Mouse (Mus musculus) stomach, embryonic 15.5 days (tissue): ENCODE data around the gene Zc3h4. TPM values are rescaled to one million over a fixed set of nuclear protein-coding genes. Genes with fewer than 3 reads are reported as not detected.

Experiments
- ATAC-seq: fragments of 200-750 bp; cut with Nextera tagmentation; 2 replicates; pipeline ENCODE4 v1.8.0; 2017; ENCODE audit warnings: low read depth, moderate number of reproducible peaks, moderate TSS enrichment; ENCODE audit not compliant: insufficient read depth, low FRiP score
- H3K27ac ChIP-seq: fragments of 300-500 bp; sonication (generic); 2 replicates; pipeline ENCODE4 v1.5.1; 2015; ENCODE audit warnings: mild to moderate bottlenecking, inconsistent platforms
- H3K27me3 ChIP-seq: fragments of 300-500 bp; sonication (generic); replicated peaks from 2 replicates; pipeline ENCODE4 v1.6.1; 2015; ENCODE audit warnings: inconsistent platforms
- H3K36me3 ChIP-seq: fragments of 300-500 bp; sonication (generic); 2 replicates; pipeline ENCODE4 v1.6.1; 2015; ENCODE audit warnings: inconsistent platforms
- H3K4me1 ChIP-seq: fragments of 300-500 bp; sonication (generic); 2 replicates; pipeline ENCODE4 v1.6.1; 2015; ENCODE audit warnings: inconsistent platforms
- H3K4me2 ChIP-seq: fragments of 300-500 bp; sonication (generic); 2 replicates; pipeline ENCODE4 v1.6.1; 2015; ENCODE audit warnings: mild to moderate bottlenecking, inconsistent platforms
- H3K4me3 ChIP-seq: fragments of 300-500 bp; sonication (generic); replicated peaks from 2 replicates; pipeline ENCODE4 v1.5.1; 2015; ENCODE audit warnings: inconsistent platforms
- H3K9ac ChIP-seq: fragments of 300-500 bp; sonication (generic); 2 replicates; pipeline ENCODE4 v1.6.1; 2015; ENCODE audit warnings: inconsistent platforms
- H3K9me3 ChIP-seq: fragments of 300-500 bp; sonication (generic); 2 replicates; pipeline ENCODE4 v1.6.1; 2016; ENCODE audit warnings: inconsistent platforms
- WGBS: fragments of 180-500 bp; shearing (Covaris S2); methylation state at CpG from one replicate; pipeline ENCODE4 v1.1.7; 2015; 5-methylcytosine and 5-hydroxymethylcytosine counted together
- polyA plus RNA-seq: library from polyadenylated mRNA; unstranded; fragments of >200 nt; fragmentation: Nextera tagmentation; extraction: Ambion mirVana; gene quantifications from 2 replicates; pipeline ENCODE4 v1.2.1, GENCODE M21; 2015

The Zc3h4 gene
- polyA plus RNA-seq, 1 experiment from 2014 or later, result 16.8 TPM

GRCm38 (mm10) chr7:16453118-16453711 is 52.5 kb downstream of the Zc3h4 start:
- H3K4me3 ChIP-seq, result peak overlapping the region; percentile 79
- peaks cover 7% of the 10 kb centered on the region; the same call in 1 of the 2 replicates for H3K4me1 ChIP-seq
- no peaks in the 10 kb centered on the region for H3K27me3 ChIP-seq
- peak; percentile 28 for ATAC-seq
- WGBS, result 1% methylated on average over 23 of the region's 23 CpGs
- H3K4me2 ChIP-seq, result peak overlapping the region; percentile 80
- H3K9ac ChIP-seq, result peak overlapping the region; percentile 49; the same call in 1 of the 2 replicates
- peak overlapping the region; percentile 40; the same call in 1 of the 2 replicates for H3K27ac ChIP-seq
- H3K36me3 ChIP-seq, result peaks cover 3% of the 10 kb centered on the region; the same call in 1 of the 2 replicates
- H3K9me3 ChIP-seq, result no peaks in the 10 kb centered on the region

GRCm38 (mm10) chr7:16455016-16455415 is 54.3 kb downstream of the Zc3h4 start:
- H3K9ac ChIP-seq, result no peak overlapping the region
- H3K4me1 ChIP-seq, result peaks cover 7% of the 10 kb centered on the region; the same call in 1 of the 2 replicates
- peaks cover 3% of the 10 kb centered on the region; the same call in 1 of the 2 replicates for H3K36me3 ChIP-seq
- no peak overlapping the region for H3K27ac ChIP-seq
- H3K4me2 ChIP-seq, result no peak overlapping the region
- H3K27me3 ChIP-seq, result no peaks in the 10 kb centered on the region
- WGBS, result 89% methylated on average over 14 of the region's 14 CpGs
- H3K9me3 ChIP-seq, result no peaks in the 10 kb centered on the region
- ATAC-seq, result no peak
- no peak overlapping the region for H3K4me3 ChIP-seq

- WGBS, result 76% methylated on average over 5 of the region's 5 CpGs
- no peak overlapping the region for H3K9ac ChIP-seq
- no peak overlapping the region for H3K4me3 ChIP-seq
- H3K9me3 ChIP-seq, result no peaks in the 10 kb centered on the region
- peaks cover 7% of the 10 kb centered on the region; the same call in 1 of the 2 replicates for H3K27me3 ChIP-seq
- no peak overlapping the region for H3K27ac ChIP-seq
- peaks cover 7% of the 10 kb centered on the region; the same call in 1 of the 2 replicates for H3K4me1 ChIP-seq
- peaks cover 3% of the 10 kb centered on the region; the same call in 1 of the 2 replicates for H3K36me3 ChIP-seq
- no peak overlapping the region for H3K4me2 ChIP-seq
- no peak for ATAC-seq
Measured at GRCm38 (mm10) chr7:16456289-16456688, 55.6 kb downstream of the Zc3h4 start.

GRCm38 (mm10) chr7:16460566-16460965 is 59.9 kb downstream of the Zc3h4 start:
- H3K27ac ChIP-seq, result no peak overlapping the region
- H3K36me3 ChIP-seq, result peaks cover 3% of the 10 kb centered on the region; the same call in 1 of the 2 replicates
- peaks cover 7% of the 10 kb centered on the region; the same call in 1 of the 2 replicates for H3K27me3 ChIP-seq
- no peak overlapping the region for H3K9ac ChIP-seq
- no peak overlapping the region for H3K4me2 ChIP-seq
- WGBS, result 50% methylated on average over 13 of the region's 13 CpGs
- no peaks in the 10 kb centered on the region for H3K4me1 ChIP-seq
- H3K4me3 ChIP-seq, result no peak overlapping the region
- ATAC-seq, result no peak
- no peaks in the 10 kb centered on the region for H3K9me3 ChIP-seq

- no peak overlapping the region for H3K27ac ChIP-seq
Measured at GRCm38 (mm10) chr7:16461151-16461550, 60.4 kb downstream of the Zc3h4 start.

GRCm38 (mm10) chr7:16461705-16462104 is 61.0 kb downstream of the Zc3h4 start:
- no peak overlapping the region for H3K27ac ChIP-seq
- H3K4me1 ChIP-seq, result no peaks in the 10 kb centered on the region
- H3K9ac ChIP-seq, result no peak overlapping the region
- H3K36me3 ChIP-seq, result no peaks in the 10 kb centered on the region
- 76% methylated on average over 6 of the region's 6 CpGs for WGBS
- no peaks in the 10 kb centered on the region for H3K9me3 ChIP-seq
- no peak overlapping the region for H3K4me2 ChIP-seq
- peaks cover 7% of the 10 kb centered on the region; the same call in 1 of the 2 replicates for H3K27me3 ChIP-seq
- H3K4me3 ChIP-seq, result no peak overlapping the region
- ATAC-seq, result no peak

More at GRCm38 (mm10) chr7:16461151-16461550, 60.4 kb downstream of the Zc3h4 start:
- H3K36me3 ChIP-seq, result peaks cover 2% of the 10 kb centered on the region; the same call in 1 of the 2 replicates
- H3K4me3 ChIP-seq, result no peak overlapping the region
- peaks cover 7% of the 10 kb centered on the region; the same call in 1 of the 2 replicates for H3K27me3 ChIP-seq
- H3K4me2 ChIP-seq, result no peak overlapping the region
- H3K9me3 ChIP-seq, result no peaks in the 10 kb centered on the region
- WGBS, result 56% methylated on average over 6 of the region's 6 CpGs
- no peak overlapping the region for H3K9ac ChIP-seq
- ATAC-seq, result no peak
- no peaks in the 10 kb centered on the region for H3K4me1 ChIP-seq

- Histone ChIP-seq H3K27me3 (peaks cover 7% of the 10 kb centered on the region; the same call in 1 of the 2 replicates), H3K4me1 (no peaks in the 10 kb centered on the region), H3K36me3 (no peaks in the 10 kb centered on the region), H3K9me3 (no peaks in the 10 kb centered on the region), H3K4me3 (no peak overlapping the region), H3K4me2 (no peak overlapping the region), H3K9ac (no peak overlapping the region), H3K27ac (no peak overlapping the region)
- 2% methylated on average over 14 of the region's 14 CpGs for WGBS
- peak; percentile 20 for ATAC-seq
Measured at GRCm38 (mm10) chr7:16463214-16463613, 62.5 kb downstream of the Zc3h4 start.

GRCm38 (mm10) chr7:16465160-16465559 is 64.5 kb downstream of the Zc3h4 start:
- no peak for ATAC-seq
- Histone ChIP-seq H3K27me3 (peaks cover 8% of the 10 kb centered on the region; the same call in 1 of the 2 replicates), H3K4me3 (no peak overlapping the region), H3K36me3 (no peaks in the 10 kb centered on the region), H3K9ac (no peak overlapping the region), H3K9me3 (no peaks in the 10 kb centered on the region), H3K4me2 (no peak overlapping the region), H3K4me1 (no peaks in the 10 kb centered on the region), H3K27ac (no peak overlapping the region)
- WGBS, result 10% methylated on average over 8 of the region's 8 CpGs

GRCm38 (mm10) chr7:16465568-16465967 is 64.9 kb downstream of the Zc3h4 start:
- Histone ChIP-seq H3K4me3 (no peak overlapping the region), H3K36me3 (no peaks in the 10 kb centered on the region), H3K4me1 (no peaks in the 10 kb centered on the region), H3K9me3 (no peaks in the 10 kb centered on the region), H3K4me2 (no peak overlapping the region), H3K9ac (no peak overlapping the region), H3K27me3 (peaks cover 11% of the 10 kb centered on the region; the same call in 1 of the 2 replicates), H3K27ac (no peak overlapping the region)
- no peak for ATAC-seq
- 95% methylated on average over 5 of the region's 5 CpGs for WGBS

- Histone ChIP-seq H3K36me3 (no peaks in the 10 kb centered on the region), H3K4me1 (no peaks in the 10 kb centered on the region), H3K9ac (no peak overlapping the region), H3K27ac (no peak overlapping the region), H3K27me3 (peaks cover 14% of the 10 kb centered on the region), H3K9me3 (no peaks in the 10 kb centered on the region), H3K4me3 (no peak overlapping the region), H3K4me2 (no peak overlapping the region)
- 62% methylated on average over 4 of the region's 4 CpGs for WGBS
- no peak for ATAC-seq
Measured at GRCm38 (mm10) chr7:16466565-16466964, 65.9 kb downstream of the Zc3h4 start.

- H3K9ac ChIP-seq, result no peak overlapping the region
- peaks cover 27% of the 10 kb centered on the region for H3K27me3 ChIP-seq
- no peaks in the 10 kb centered on the region for H3K36me3 ChIP-seq
- no peak for ATAC-seq
- no peaks in the 10 kb centered on the region for H3K4me1 ChIP-seq
- H3K9me3 ChIP-seq, result no peaks in the 10 kb centered on the region
- H3K27ac ChIP-seq, result no peak overlapping the region
- WGBS, result 37% methylated on average over 5 of the region's 5 CpGs
- H3K4me2 ChIP-seq, result no peak overlapping the region
- no peak overlapping the region for H3K4me3 ChIP-seq
Measured at GRCm38 (mm10) chr7:16468115-16468514, 67.4 kb downstream of the Zc3h4 start.

- WGBS, result 40% methylated on average over 9 of the region's 9 CpGs
- H3K27me3 ChIP-seq, result peaks cover 59% of the 10 kb centered on the region
- no peak for ATAC-seq
Measured at GRCm38 (mm10) chr7:16471549-16471948, 70.8 kb downstream of the Zc3h4 start.

More at GRCm38 (mm10) chr7:16471549-16471948, 70.8 kb downstream of the Zc3h4 start:
- Histone ChIP-seq H3K4me3 (no peak overlapping the region), H3K36me3 (no peaks in the 10 kb centered on the region), H3K4me2 (no peak overlapping the region), H3K9ac (no peak overlapping the region), H3K27ac (no peak overlapping the region), H3K4me1 (peaks cover 18% of the 10 kb centered on the region), H3K9me3 (no peaks in the 10 kb centered on the region)
